Mouse (Mus musculus) forelimb bud, embryonic 11.5 days (tissue): ENCODE data around the gene Maml3.

ENCODE experiments used
- DNase-seq: peaks from one replicate; pipeline ENCODE4 v3.0.0-alpha.2; 2012; ENCODE audit warnings: low read depth, low spot score

Maml3 gene

GRCm38 (mm10) chr3:52104636-52105151 lies at the start of gene Maml3:
Gene Maml3, minus strand, starts transcription at chr3:52105076.
- DNase-seq, result peak; percentile 92

- no peak for DNase-seq
Observed at GRCm38 (mm10) chr3:52151155-52151554, 46.3 kb upstream of the Maml3 start.

GRCm38 (mm10) chr3:52148301-52148700 lies 43.4 kb upstream of the Maml3 start:
- DNase-seq, result no peak

- DNase-seq, result no peak
Observed at GRCm38 (mm10) chr3:52144776-52145460, 40.0 kb upstream of the Maml3 start.

GRCm38 (mm10) chr3:52143017-52143416 lies 38.1 kb upstream of the Maml3 start:
- DNase-seq, result no peak

GRCm38 (mm10) chr3:52140162-52140561 lies 35.3 kb upstream of the Maml3 start:
- DNase-seq, result no peak

- DNase-seq, result no peak
Observed at GRCm38 (mm10) chr3:52125421-52125820, 20.5 kb upstream of the Maml3 start.

- DNase-seq, result no peak
Observed at GRCm38 (mm10) chr3:52120858-52121257, 16.0 kb upstream of the Maml3 start.

GRCm38 (mm10) chr3:52119216-52119615 lies 14.3 kb upstream of the Maml3 start:
- DNase-seq, result no peak

GRCm38 (mm10) chr3:52115421-52115820 lies 10.5 kb upstream of the Maml3 start:
- DNase-seq, result no peak

GRCm38 (mm10) chr3:52108027-52108426 lies 3.2 kb upstream of the Maml3 start:
- no peak for DNase-seq

- DNase-seq, result no peak
Observed at GRCm38 (mm10) chr3:52105156-52105555, 280 bp upstream of the Maml3 start.

- DNase-seq, result no peak
Observed at GRCm38 (mm10) chr3:52104208-52104607, 668 bp downstream of the Maml3 start.

- DNase-seq, result peak; percentile 17
Observed at GRCm38 (mm10) chr3:52103531-52104181, 1.2 kb downstream of the Maml3 start.

- DNase-seq, result peak; percentile 84
Observed at GRCm38 (mm10) chr3:52102601-52103530, 2.0 kb downstream of the Maml3 start.

- peak; percentile 91 for DNase-seq
Observed at GRCm38 (mm10) chr3:52101977-52102600, 2.8 kb downstream of the Maml3 start.

- DNase-seq, result no peak
Observed at GRCm38 (mm10) chr3:52101401-52101976, 3.4 kb downstream of the Maml3 start.

- no peak for DNase-seq
Observed at GRCm38 (mm10) chr3:52100926-52101325, 4.0 kb downstream of the Maml3 start.

- no peak for DNase-seq
Observed at GRCm38 (mm10) chr3:52100306-52100705, 4.6 kb downstream of the Maml3 start.

- DNase-seq, result no peak
Observed at GRCm38 (mm10) chr3:52099286-52099685, 5.6 kb downstream of the Maml3 start.

- no peak for DNase-seq
Observed at GRCm38 (mm10) chr3:52091261-52091797, 13.5 kb downstream of the Maml3 start.
